Mouse (Mus musculus) cerebellum, adult 2 months (tissue): ENCODE data around the gene Fgfr2. TPM values are rescaled to one million over a fixed set of nuclear protein-coding genes. Genes with fewer than 3 reads are reported as not detected.
"Not testable (repeated sequence)": the region's sequence is repeated elsewhere in the genome, so short reads cannot be mapped to it uniquely, and the experiment has no call there.

Experiments used
- DNase-seq, 2 experiments: peaks; one replicate each; pipeline ENCODE4 v3.0.0; 2021
- H3K27ac ChIP-seq: fragments of 200-500 bp; 2 replicates; pipeline ENCODE4 v1.5.1; 2012; ENCODE audit warnings: low read length, control low read depth, inconsistent platforms; ENCODE audit not compliant: insufficient read depth
- H3K27me3 ChIP-seq: fragments of 200-500 bp; 2 replicates; pipeline ENCODE4 v1.6.1; 2012; ENCODE audit warnings: inconsistent platforms, mild to moderate bottlenecking, low read length, moderate library complexity; ENCODE audit not compliant: control insufficient read depth, insufficient read depth
- H3K4me1 ChIP-seq: fragments of 200-500 bp; 2 replicates; pipeline ENCODE4 v1.6.1; 2011; ENCODE audit warnings: low read length; ENCODE audit not compliant: control insufficient read depth, insufficient read depth
- H3K4me3 ChIP-seq: fragments of 200-500 bp; replicated peaks from 2 replicates; pipeline ENCODE3; 2011; ENCODE audit warnings: mild to moderate bottlenecking, low read depth, low read length, control low read depth; ENCODE audit not compliant: insufficient read depth
- CTCF ChIP-seq: fragments of 200-500 bp; IDR thresholded peaks from 2 replicates; pipeline ENCODE4 v1.5.1; 2011; ENCODE audit warnings: low read depth, mild to moderate bottlenecking, control low read depth, low read length, moderate library complexity, borderline replicate concordance; ENCODE audit not compliant: insufficient read depth
- POLR2A ChIP-seq: fragments of 200-500 bp; IDR thresholded peaks from 2 replicates; pipeline ENCODE4 v1.6.1; 2011; ENCODE audit warnings: low read length, control low read depth, borderline replicate concordance; ENCODE audit not compliant: insufficient read depth
- WGBS: fragments of 180-500 bp; shearing (Covaris S2); methylation state at CpG from one replicate; pipeline ENCODE4 v1.1.7; 2018; 5-methylcytosine and 5-hydroxymethylcytosine counted together
- polyA plus RNA-seq: library from polyadenylated mRNA; depleted of rRNA; stranded (reverse); fragments of >200 nt; gene quantifications from 2 replicates; pipeline ENCODE4 v1.2.3, GENCODE M21; 2012

Gene Fgfr2
- polyA plus RNA-seq, 1 experiment = 95.3 TPM

GRCm38 (mm10) chr7:132446841-132447240, 676.3 kb downstream of the Fgfr2 start:
- no peaks in the 10 kb centered on the region for H3K27me3 ChIP-seq
- DNase-seq = peak; percentile 80 to 92
- TF ChIP-seq CTCF (no peak), POLR2A (no peak)
- peaks cover 15% of the 10 kb centered on the region for H3K4me1 ChIP-seq
- H3K4me3 ChIP-seq = no peak overlapping the region
- H3K27ac ChIP-seq = no peak overlapping the region
- WGBS = 9% methylated on average over 5 of the region's 5 CpGs

- WGBS = 45% methylated on average over 2 of the region's 2 CpGs
- peak in 1 of 2 experiments; percentile 84 for DNase-seq
- Histone ChIP-seq H3K4me1 (peaks cover 16% of the 10 kb centered on the region), H3K4me3 (no peak overlapping the region), H3K27ac (no peak overlapping the region), H3K27me3 (no peaks in the 10 kb centered on the region)
- TF ChIP-seq CTCF = no peak
- no peak for TF ChIP-seq POLR2A
Measured at GRCm38 (mm10) chr7:132444221-132444620, 678.9 kb downstream of the Fgfr2 start.

GRCm38 (mm10) chr7:132443769-132444168, 679.4 kb downstream of the Fgfr2 start:
- Histone ChIP-seq H3K4me1 (peaks cover 16% of the 10 kb centered on the region), H3K4me3 (no peak overlapping the region), H3K27ac (peak overlapping the region; percentile 72), H3K27me3 (no peaks in the 10 kb centered on the region)
- WGBS = 29% methylated on average over 2 of the region's 2 CpGs
- TF ChIP-seq CTCF = no peak
- no peak for TF ChIP-seq POLR2A
- DNase-seq = peak in 1 of 2 experiments; percentile 46

GRCm38 (mm10) chr7:132443134-132443533, 680.0 kb downstream of the Fgfr2 start:
- H3K27ac ChIP-seq = peak overlapping the region; percentile 72
- peaks cover 16% of the 10 kb centered on the region for H3K4me1 ChIP-seq
- WGBS = 89% methylated on average over 3 of the region's 3 CpGs
- no peak for DNase-seq
- no peak overlapping the region for H3K4me3 ChIP-seq
- H3K27me3 ChIP-seq = no peaks in the 10 kb centered on the region
- TF ChIP-seq POLR2A = no peak
- TF ChIP-seq CTCF = no peak

GRCm38 (mm10) chr7:132442133-132442763, 680.9 kb downstream of the Fgfr2 start:
- 95% methylated on average over 3 of the region's 3 CpGs for WGBS
- H3K27me3 ChIP-seq, DNase-seq, H3K27ac ChIP-seq, H3K4me3 ChIP-seq: not testable (repeated sequence)
- H3K4me1 ChIP-seq = peaks cover 11% of the 10 kb centered on the region

GRCm38 (mm10) chr7:132439916-132440315, 683.2 kb downstream of the Fgfr2 start:
- no peaks in the 10 kb centered on the region for H3K27me3 ChIP-seq
- peaks cover 9% of the 10 kb centered on the region for H3K4me1 ChIP-seq
- WGBS = 68% methylated on average over 6 of the region's 6 CpGs
- H3K27ac ChIP-seq = no peak overlapping the region
- H3K4me3 ChIP-seq = no peak overlapping the region
- DNase-seq = no peak
- TF ChIP-seq POLR2A (no peak), CTCF (no peak)

GRCm38 (mm10) chr7:132438060-132438459, 685.1 kb downstream of the Fgfr2 start:
- H3K4me3 ChIP-seq = no peak overlapping the region
- H3K27me3 ChIP-seq = no peaks in the 10 kb centered on the region
- 87% methylated on average over 6 of the region's 6 CpGs for WGBS
- no peak for DNase-seq
- TF ChIP-seq CTCF (no peak), POLR2A (no peak)
- peaks cover 4% of the 10 kb centered on the region; the same call in 1 of the 2 replicates for H3K4me1 ChIP-seq
- H3K27ac ChIP-seq = no peak overlapping the region

GRCm38 (mm10) chr7:132437431-132437830, 685.7 kb downstream of the Fgfr2 start:
- H3K27ac ChIP-seq = no peak overlapping the region
- no peak for TF ChIP-seq CTCF
- no peak for TF ChIP-seq POLR2A
- peaks cover 4% of the 10 kb centered on the region; the same call in 1 of the 2 replicates for H3K4me1 ChIP-seq
- no peak for DNase-seq
- no peak overlapping the region for H3K4me3 ChIP-seq
- WGBS = 95% methylated on average over 3 of the region's 3 CpGs
- no peaks in the 10 kb centered on the region for H3K27me3 ChIP-seq
